Mouse (Mus musculus) monocyte, adult 5-6 weeks (primary cell): Measurements from ENCODE around the gene Wdr59. TPM values are rescaled to one million over a fixed set of nuclear protein-coding genes. Genes with fewer than 3 reads are reported as not detected.

ENCODE experiments used
- ATAC-seq: fragments of 153-309, 156-312 bp; replicated peaks from 2 replicates; pipeline ENCODE4 v1.8.0; 2017; ENCODE audit warnings: mild to moderate bottlenecking; ENCODE audit not compliant: low TSS enrichment, insufficient number of reproducible peaks, severe bottlenecking, poor library complexity, low FRiP score
- total RNA-seq: library from RNA; stranded (forward); fragments of 200-1000, 200-491, 200-594 nt; gene quantifications from 3 replicates; pipeline ENCODE4 v1.2.3, GENCODE M21; 2017

Gene Wdr59
- total RNA-seq, 1 experiment from 2014 or later, result 2.7 TPM

DNA sequence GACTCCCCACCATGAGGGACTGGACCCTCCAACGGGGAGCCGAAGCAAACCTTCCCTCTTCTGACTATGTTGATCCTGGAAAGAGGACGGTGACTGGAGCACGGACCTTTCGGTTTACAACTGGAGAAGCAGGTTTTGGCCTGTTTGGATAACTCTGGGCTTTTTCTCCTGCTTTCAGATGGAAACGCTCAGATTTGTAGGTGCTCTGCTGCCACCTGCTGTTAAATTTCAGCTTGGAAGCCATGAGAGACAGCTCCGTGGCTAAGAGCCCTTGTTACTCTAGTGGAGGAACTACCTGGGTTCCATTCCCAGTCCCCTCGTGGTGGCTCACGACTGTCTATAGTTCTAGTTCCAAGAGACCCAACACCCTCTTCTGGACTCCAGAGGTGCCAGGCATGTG lies 82.7 kb downstream of the Wdr59 start:
- no peak for ATAC-seq

GRCm38 (mm10) chr8:111435071-111435828 lies 86.6 kb downstream of the Wdr59 start:
- no peak for ATAC-seq

- ATAC-seq, result no peak
Observed at GRCm38 (mm10) chr8:111424646-111425045, 97.2 kb downstream of the Wdr59 start.

GRCm38 (mm10) chr8:111424181-111424580 lies 97.7 kb downstream of the Wdr59 start:
- ATAC-seq, result no peak

DNA sequence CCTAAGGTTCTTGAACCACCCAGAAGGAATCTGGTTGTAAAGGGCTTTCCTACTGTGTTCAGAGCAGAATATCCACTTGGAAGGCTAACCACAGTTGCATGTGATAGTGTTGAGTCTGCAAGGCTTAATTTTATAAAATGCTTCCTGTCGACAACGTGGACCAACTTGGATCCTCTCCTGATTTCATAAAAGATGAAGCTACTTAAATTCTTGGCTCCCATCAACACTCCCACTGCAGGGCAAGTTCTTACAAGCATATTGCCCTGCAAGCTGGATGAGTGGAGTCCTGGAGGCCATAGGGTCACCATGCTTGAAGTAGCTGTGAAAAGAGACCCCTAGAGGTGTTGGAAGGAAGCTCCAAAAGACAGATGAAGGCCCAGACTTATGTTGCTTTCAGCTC lies 99.3 kb downstream of the Wdr59 start:
- no peak for ATAC-seq

DNA sequence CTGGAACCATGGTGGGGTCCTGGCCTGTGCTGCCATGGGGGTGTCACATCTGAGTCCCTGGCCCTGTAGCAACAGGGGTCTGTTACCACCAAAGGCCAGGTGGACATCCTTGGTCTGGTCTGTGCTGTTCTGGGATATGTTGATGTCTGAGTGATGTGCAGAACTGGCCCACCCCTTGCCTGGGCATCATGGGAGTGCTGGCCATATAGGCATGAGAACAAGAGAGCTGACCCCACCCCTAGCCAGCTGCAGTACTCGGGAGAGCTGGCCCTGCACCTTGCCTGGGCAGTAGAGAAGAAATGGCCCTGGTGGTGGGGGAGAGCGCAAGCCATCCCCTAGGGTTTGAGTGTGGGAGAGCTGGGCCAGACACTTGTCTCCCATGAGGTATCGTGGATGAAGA lies 102.7 kb downstream of the Wdr59 start:
- ATAC-seq, result no peak

DNA sequence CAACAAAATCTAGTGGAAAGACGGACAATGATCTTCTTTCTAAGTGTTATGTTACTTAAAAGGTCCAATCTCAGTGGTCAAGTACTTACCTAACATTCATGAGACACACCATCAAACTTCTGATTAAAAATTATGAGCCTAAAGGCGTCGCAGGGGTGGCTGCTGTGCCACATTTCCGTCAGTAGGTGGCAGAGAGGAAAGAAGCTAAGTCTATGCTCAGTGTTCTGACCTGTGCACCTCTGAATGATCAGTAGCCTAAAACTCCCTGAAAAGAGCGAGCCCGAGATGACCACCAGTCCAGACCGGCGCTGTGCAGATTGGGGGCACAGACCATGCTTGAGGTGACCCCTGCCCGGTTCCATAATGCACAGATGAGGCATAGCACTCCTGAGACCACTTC lies 103.3 kb downstream of the Wdr59 start:
- no peak for ATAC-seq

GRCm38 (mm10) chr8:111417222-111417621 lies 104.7 kb downstream of the Wdr59 start:
- ATAC-seq, result no peak

DNA sequence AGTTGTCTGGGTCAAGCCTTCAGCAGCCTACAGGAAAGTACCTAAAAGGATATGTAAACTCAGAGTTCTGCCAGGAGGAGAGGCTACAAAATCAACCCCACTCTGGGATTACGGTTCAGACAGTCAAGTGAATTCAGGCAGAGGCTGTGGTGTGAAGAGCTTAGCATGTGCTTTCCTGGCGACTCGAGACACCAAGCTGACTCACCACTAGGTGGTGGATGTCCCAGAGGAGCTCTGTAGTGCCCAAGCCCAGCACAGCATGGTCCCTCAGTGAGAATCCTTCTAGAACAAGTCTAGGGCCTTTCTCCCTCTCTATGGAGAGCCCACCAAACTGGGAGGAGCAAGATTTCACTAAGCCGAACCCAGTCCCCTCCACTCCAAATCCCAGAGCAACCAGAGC lies 118.5 kb downstream of the Wdr59 start:
- ATAC-seq, result no peak

Other genes with a start within 250 kb of the Wdr59 start
- 29.3 to 34.8 TPM (median 33.1 TPM) in 3 replicates for gene Rfwd3, start 221.9 kb downstream of the Wdr59 start, total RNA-seq
- gene Mlkl, start 183.9 kb downstream of the Wdr59 start, total RNA-seq, result 10.0 to 12.0 TPM (median 11.4 TPM) in 3 replicates
- not detected in 3 replicates for gene Fa2h, start 128.3 kb downstream of the Wdr59 start, total RNA-seq
- 25.0 to 32.6 TPM (median 27.0 TPM) in 3 replicates for gene Znrf1, start 14.0 kb upstream of the Wdr59 start, total RNA-seq
- not detected in 3 replicates for gene Ldhd, start 108.3 kb upstream of the Wdr59 start, total RNA-seq
- 7.6 to 11.8 TPM (median 9.6 TPM) in 3 replicates for gene Zfp1, start 121.3 kb upstream of the Wdr59 start, total RNA-seq
- gene Ctrb1, start 168.9 kb upstream of the Wdr59 start, total RNA-seq, result not detected in 3 replicates
- not detected in 3 replicates for gene Bcar1, start 221.7 kb upstream of the Wdr59 start, total RNA-seq